Mouse (Mus musculus): ENCODE measurements around the gene Arntl2. TPM values are rescaled to one million over a fixed set of nuclear protein-coding genes. Genes with fewer than 3 reads are reported as not detected.

Arntl2 gene
- total RNA-seq, 1 experiment from 2014 or later = not detected

DNA sequence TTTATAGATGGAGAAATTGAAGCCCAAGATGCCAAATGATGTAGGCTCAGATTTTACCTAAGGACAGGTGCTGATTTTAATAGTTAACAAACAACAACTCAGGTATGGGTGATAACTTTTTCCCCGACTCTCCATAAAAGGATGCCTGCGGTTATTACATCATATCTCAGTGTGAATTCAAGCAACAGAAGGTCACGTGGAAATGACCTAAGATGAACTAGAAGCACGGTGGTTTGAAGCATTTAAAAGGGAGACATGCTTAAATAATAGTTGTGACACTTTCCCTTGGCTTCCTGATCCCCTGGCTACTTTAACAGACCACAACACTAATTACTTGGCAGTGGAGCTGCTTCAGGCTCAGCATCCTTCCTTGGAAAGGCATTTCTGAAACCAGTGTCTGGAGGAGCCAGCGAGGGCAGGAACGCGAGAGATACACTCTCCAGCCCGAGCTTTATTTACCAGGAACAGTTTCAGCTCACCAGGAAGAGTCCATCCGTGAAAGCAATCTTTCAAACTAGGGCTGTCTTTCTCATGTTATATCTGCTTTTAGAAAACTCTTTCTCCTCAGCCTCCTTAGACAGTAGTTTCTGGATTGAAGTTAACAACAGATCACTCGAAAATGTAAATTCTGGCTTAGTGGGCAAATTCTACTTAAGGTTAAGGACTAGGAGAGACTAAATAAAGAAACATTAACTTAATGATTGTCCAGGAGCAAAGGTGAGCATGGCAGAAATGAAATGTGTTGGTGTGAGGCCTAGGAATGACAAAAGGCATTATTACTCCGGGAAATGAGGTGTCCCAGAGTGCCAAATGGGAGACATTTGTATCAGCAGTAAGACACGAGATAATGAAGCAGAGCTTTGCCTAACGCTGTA, 86.3 kb downstream of the Arntl2 start:
- ATAC-seq (replicated peaks; ENCODE audit: low read depth, poor library complexity, severe bottlenecking) = no peak

Other genes with a start within 250 kb of the Arntl2 start
- 155 and 157 TPM in 2 replicates for gene Fgfr1op2, start 218.9 kb upstream of the Arntl2 start, total RNA-seq (2017)
- gene Ints13, start 218.2 kb upstream of the Arntl2 start, total RNA-seq (2017) = 104 and 135 TPM in 2 replicates
- gene Med21, start 153.5 kb upstream of the Arntl2 start, total RNA-seq (2017) = 59.5 and 75.1 TPM in 2 replicates
- 51.9 and 55.6 TPM in 2 replicates for gene Tm7sf3, start 153.2 kb upstream of the Arntl2 start, total RNA-seq (2017)
- gene Stk38l, start 71.1 kb upstream of the Arntl2 start, total RNA-seq (2017) = 1.3 and 2.9 TPM in 2 replicates
- gene Smco2, start 54.0 kb downstream of the Arntl2 start, total RNA-seq (2017) = not detected in 2 replicates
- gene Ppfibp1, start 92.4 kb downstream of the Arntl2 start, total RNA-seq (2017) = 12.2 and 14.4 TPM in 2 replicates
- not detected in 2 replicates for gene 1700034J05Rik, start 158.4 kb downstream of the Arntl2 start, total RNA-seq (2017)
- gene Rep15, start 236.5 kb downstream of the Arntl2 start, total RNA-seq (2017) = not detected in 2 replicates
- 66.5 and 103 TPM in 2 replicates for gene Mrps35, start 246.7 kb downstream of the Arntl2 start, total RNA-seq (2017)